Mouse (Mus musculus) kidney, adult 2 months (tissue): Measurements from ENCODE around the gene Lnx2. TPM values are rescaled to one million over a fixed set of nuclear protein-coding genes. Genes with fewer than 3 reads are reported as not detected.

ENCODE experiments used
- DNase-seq: peaks from one replicate; pipeline ENCODE4 v3.0.0; 2021
- H3K27ac ChIP-seq: fragments of 200-500 bp; 2 replicates; pipeline ENCODE4 v1.5.1; 2012; ENCODE audit warnings: low read depth, low read length, control low read depth, inconsistent platforms; ENCODE audit not compliant: insufficient read depth
- H3K27me3 ChIP-seq: fragments of 200-500 bp; replicated peaks from 2 replicates; pipeline ENCODE4 v1.6.1; 2012; ENCODE audit warnings: mild to moderate bottlenecking, moderate library complexity, low read length, inconsistent platforms; ENCODE audit not compliant: control insufficient read depth, insufficient read depth
- H3K36me3 ChIP-seq: fragments of 200-500 bp; 2 replicates; pipeline ENCODE4 v1.6.1; 2012; ENCODE audit warnings: mild to moderate bottlenecking, moderate library complexity, low read length, inconsistent platforms; ENCODE audit not compliant: control insufficient read depth, insufficient read depth
- H3K4me1 ChIP-seq: fragments of 200-500 bp; 2 replicates; pipeline ENCODE4 v1.6.1; 2011; ENCODE audit warnings: low read length; ENCODE audit not compliant: control insufficient read depth, insufficient read depth
- H3K4me3 ChIP-seq: fragments of 200-500 bp; 2 replicates; pipeline ENCODE4 v1.5.1; 2011; ENCODE audit warnings: mild to moderate bottlenecking, low read depth, low read length, control low read depth; ENCODE audit not compliant: insufficient read depth
- CTCF ChIP-seq: fragments of 200-500 bp; conservative IDR thresholded peaks from 2 replicates; pipeline ENCODE4 v1.5.1; 2011; ENCODE audit warnings: low read depth, mild to moderate bottlenecking, control low read depth, low read length, moderate library complexity, mixed read lengths; ENCODE audit not compliant: insufficient read depth, insufficient read length
- POLR2A ChIP-seq: fragments of 200-500 bp; IDR thresholded peaks from one replicate; pipeline ENCODE4 v1.6.1; 2011; ENCODE audit warnings: low read depth, low read length, control low read depth
- WGBS: fragments of 180-500 bp; shearing (Covaris S2); methylation state at CpG from one replicate; pipeline ENCODE4 v1.1.7; 2018; 5-methylcytosine and 5-hydroxymethylcytosine counted together
- polyA plus RNA-seq: library from polyadenylated mRNA; depleted of rRNA; stranded (reverse); fragments of >200 nt; gene quantifications from 2 replicates; pipeline ENCODE4 v1.2.3, GENCODE M21; 2012

Lnx2 gene
- polyA plus RNA-seq, 1 experiment, result 24.1 TPM

DNA sequence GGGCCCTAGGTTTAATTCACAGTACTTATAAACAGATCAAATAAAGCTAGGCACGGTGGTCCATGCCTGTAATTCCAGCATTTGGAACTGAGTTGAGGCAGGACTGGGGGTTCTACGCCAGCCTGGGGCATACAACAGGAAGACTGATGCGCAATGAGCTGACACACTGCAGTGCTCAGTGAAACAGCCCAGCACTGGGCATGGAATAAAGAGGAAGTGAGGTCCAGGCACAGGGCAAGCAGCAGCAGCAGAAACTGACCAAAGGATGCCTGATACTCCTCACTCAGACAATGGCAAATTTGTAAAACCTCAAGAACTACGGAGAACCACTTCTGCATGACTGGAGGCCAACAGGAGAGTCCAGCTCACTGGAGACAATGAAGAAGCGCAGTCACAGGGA lies 37.0 kb downstream of the Lnx2 start:
- 70% methylated on average over 5 of the region's 5 CpGs for WGBS
- no peak for DNase-seq
- Histone ChIP-seq H3K4me1 (peaks cover 8% of the 10 kb centered on the region; the same call in 1 of the 2 replicates), H3K27me3 (no peaks in the 10 kb centered on the region), H3K27ac (peak overlapping the region; percentile 46), H3K4me3 (no peak overlapping the region), H3K36me3 (0 out of 2 replicates have a peak, but pooled peaks cover 3% of the 10 kb centered on the region)
- TF ChIP-seq CTCF (no peak), POLR2A (no peak)

- Histone ChIP-seq H3K4me3 (no peak overlapping the region), H3K4me1 (peaks cover 8% of the 10 kb centered on the region; the same call in 1 of the 2 replicates), H3K36me3 (0 out of 2 replicates have a peak, but pooled peaks cover 3% of the 10 kb centered on the region), H3K27me3 (no peaks in the 10 kb centered on the region), H3K27ac (peak overlapping the region; percentile 34; the same call in 1 of the 2 replicates)
- TF ChIP-seq POLR2A (no peak), CTCF (no peak)
- 57% methylated on average over 3 of the region's 3 CpGs for WGBS
- no peak for DNase-seq
Measured at GRCm38 (mm10) chr5:147037601-147038000, 38.8 kb downstream of the Lnx2 start.

GRCm38 (mm10) chr5:147036661-147037060 lies 39.7 kb downstream of the Lnx2 start:
- H3K27me3 ChIP-seq, result no peaks in the 10 kb centered on the region
- H3K4me1 ChIP-seq, result peaks cover 8% of the 10 kb centered on the region; the same call in 1 of the 2 replicates
- peak overlapping the region; percentile 41 for H3K27ac ChIP-seq
- 71% methylated on average over 5 of the region's 5 CpGs for WGBS
- H3K4me3 ChIP-seq, result no peak overlapping the region
- TF ChIP-seq POLR2A (no peak), CTCF (no peak)
- no peaks in the 10 kb centered on the region for H3K36me3 ChIP-seq
- DNase-seq, result no peak

DNA sequence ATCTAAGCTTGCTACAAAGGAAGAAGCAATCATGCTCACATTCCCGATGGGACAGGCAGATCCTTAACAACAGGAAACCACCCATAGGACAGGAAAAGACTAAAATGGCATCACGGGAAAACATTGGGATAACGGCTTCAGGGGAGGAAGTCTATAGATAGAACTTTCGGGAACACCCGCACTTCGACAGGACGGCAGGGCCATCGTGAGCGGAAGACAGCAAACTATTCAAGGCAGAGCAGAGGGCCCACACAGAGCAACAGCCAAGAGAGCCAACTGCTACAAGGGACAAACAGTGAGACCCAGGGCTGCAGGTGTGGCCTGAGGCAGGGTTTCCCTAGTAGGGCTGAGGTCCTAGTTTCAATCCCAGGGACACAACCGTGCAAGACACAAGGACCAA lies 40.4 kb downstream of the Lnx2 start:
- peaks cover 8% of the 10 kb centered on the region; the same call in 1 of the 2 replicates for H3K4me1 ChIP-seq
- H3K27ac ChIP-seq, result peak overlapping the region; percentile 41
- 71% methylated on average over 10 of the region's 10 CpGs for WGBS
- H3K4me3 ChIP-seq, result no peak overlapping the region
- H3K27me3 ChIP-seq, result no peaks in the 10 kb centered on the region
- DNase-seq, result peak; percentile 86
- no peaks in the 10 kb centered on the region for H3K36me3 ChIP-seq
- TF ChIP-seq POLR2A, result no peak

DNA sequence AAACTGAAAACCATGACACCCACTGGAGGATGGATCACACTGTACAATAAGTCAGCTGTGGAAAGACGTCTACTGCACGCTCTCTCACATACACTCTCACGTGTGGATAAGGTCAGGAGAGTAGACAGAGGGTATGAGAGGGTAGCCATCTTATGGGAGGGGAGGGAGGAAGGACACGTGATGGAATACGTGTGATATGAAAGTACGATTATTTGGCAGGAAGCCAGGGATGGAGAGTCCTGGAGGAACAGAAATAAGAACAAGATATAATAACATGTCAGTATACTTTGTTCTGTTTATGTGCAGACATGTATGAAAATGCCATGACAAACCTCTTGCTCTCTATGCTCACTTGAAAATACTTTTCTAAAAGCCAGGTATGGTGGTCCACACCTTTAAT lies 41.1 kb downstream of the Lnx2 start:
- DNase-seq, result no peak
- Histone ChIP-seq H3K4me3 (no peak overlapping the region), H3K36me3 (0 out of 2 replicates have a peak, but pooled peaks cover 2% of the 10 kb centered on the region), H3K27me3 (no peaks in the 10 kb centered on the region), H3K4me1 (peaks cover 8% of the 10 kb centered on the region; the same call in 1 of the 2 replicates), H3K27ac (no peak overlapping the region; the same call in 1 of the 2 replicates)
- WGBS, result 68% methylated on average over 6 of the region's 6 CpGs
- no peak for TF ChIP-seq CTCF
- no peak for TF ChIP-seq POLR2A

GRCm38 (mm10) chr5:147034283-147034682 lies 42.1 kb downstream of the Lnx2 start:
- no peak for TF ChIP-seq POLR2A
- no peak for TF ChIP-seq CTCF
- no peak overlapping the region for H3K27ac ChIP-seq
- 0 out of 2 replicates have a peak, but pooled peaks cover 2% of the 10 kb centered on the region for H3K36me3 ChIP-seq
- H3K4me3 ChIP-seq, result no peak overlapping the region
- DNase-seq, result no peak
- H3K27me3 ChIP-seq, result no peaks in the 10 kb centered on the region
- 46% methylated on average over 12 of the region's 12 CpGs for WGBS
- peaks cover 4% of the 10 kb centered on the region; the same call in 1 of the 2 replicates for H3K4me1 ChIP-seq

GRCm38 (mm10) chr5:147033155-147033554 lies 43.2 kb downstream of the Lnx2 start:
- H3K4me3 ChIP-seq, result no peak overlapping the region
- TF ChIP-seq CTCF (no peak), POLR2A (no peak)
- 57% methylated on average over 13 of the region's 13 CpGs for WGBS
- no peaks in the 10 kb centered on the region for H3K27me3 ChIP-seq
- H3K36me3 ChIP-seq, result peaks cover 5% of the 10 kb centered on the region
- DNase-seq, result no peak
- no peak overlapping the region for H3K27ac ChIP-seq
- H3K4me1 ChIP-seq, result peaks cover 2% of the 10 kb centered on the region; the same call in 1 of the 2 replicates

- Histone ChIP-seq H3K27ac (0 out of 2 replicates have a peak overlapping the region, but pooled peaks have one; percentile 36), H3K4me1 (peaks cover 2% of the 10 kb centered on the region; the same call in 1 of the 2 replicates), H3K4me3 (no peak overlapping the region), H3K27me3 (no peaks in the 10 kb centered on the region), H3K36me3 (peaks cover 8% of the 10 kb centered on the region)
- TF ChIP-seq POLR2A (no peak), CTCF (no peak)
- 72% methylated on average over 14 of the region's 14 CpGs for WGBS
- peak; percentile 40 for DNase-seq
Measured at GRCm38 (mm10) chr5:147031281-147031680, 45.1 kb downstream of the Lnx2 start.
